Mouse (Mus musculus) hindbrain, postnatal 0 days (tissue): Measurements from ENCODE around the gene Prkag1. TPM values are rescaled to one million over a fixed set of nuclear protein-coding genes. Genes with fewer than 3 reads are reported as not detected.

Experiments used
- ATAC-seq: fragments of 200-750 bp; cut with Nextera tagmentation; 2 replicates; pipeline ENCODE4 v1.8.0; 2017; ENCODE audit warnings: mild to moderate bottlenecking, moderate TSS enrichment, moderate library complexity
- DNase-seq: peaks from one replicate; pipeline ENCODE4 v3.0.0-alpha.2; 2015; ENCODE audit warnings: low spot score
- H3K27ac ChIP-seq: fragments of 300-500 bp; sonication (generic); 2 replicates; pipeline ENCODE4 v1.5.1; 2014; ENCODE audit warnings: mild to moderate bottlenecking
- H3K27me3 ChIP-seq: fragments of 300-500 bp; sonication (generic); 2 replicates; pipeline ENCODE4 v1.6.1; 2014; ENCODE audit warnings: low read length, mixed read lengths; ENCODE audit not compliant: insufficient read depth
- H3K36me3 ChIP-seq: fragments of 300-500 bp; sonication (generic); 2 replicates; pipeline ENCODE4 v1.6.1; 2014; ENCODE audit warnings: low read length, mixed read lengths; ENCODE audit not compliant: insufficient read depth
- H3K4me1 ChIP-seq: fragments of 300-500 bp; sonication (generic); 2 replicates; pipeline ENCODE4 v1.6.1; 2014; ENCODE audit warnings: antibody characterized with exemption, low read length, mixed read lengths; ENCODE audit not compliant: insufficient read depth
- H3K4me2 ChIP-seq: fragments of 300-500 bp; sonication (generic); 2 replicates; pipeline ENCODE4 v1.6.1; 2014; ENCODE audit warnings: low read depth, mild to moderate bottlenecking, low read length, moderate library complexity, mixed read lengths
- H3K4me3 ChIP-seq: fragments of 300-500 bp; sonication (generic); 2 replicates; pipeline ENCODE4 v1.5.1; 2014; ENCODE audit warnings: low read length
- H3K9ac ChIP-seq: fragments of 300-500 bp; sonication (generic); replicated peaks from 2 replicates; pipeline ENCODE4 v1.6.1; 2014; ENCODE audit warnings: mild to moderate bottlenecking, low read length, moderate library complexity, mixed read lengths
- H3K9me3 ChIP-seq: fragments of 300-500 bp; sonication (generic); 2 replicates; pipeline ENCODE4 v1.6.1; 2016; ENCODE audit warnings: low read length, mixed read lengths
- CTCF ChIP-seq: IDR thresholded peaks from 2 replicates; pipeline ENCODE4 v1.5.1; 2016; ENCODE audit warnings: antibody characterized with exemption, control low read depth, low read depth
- WGBS: fragments of 180-500 bp; shearing (Covaris S2); extraction: QIAGEN DNeasy Blood & Tissue Kit; methylation state at CpG from one replicate; pipeline ENCODE4 v1.1.7; 2014; 5-methylcytosine and 5-hydroxymethylcytosine counted together
- polyA plus RNA-seq: library from polyadenylated mRNA; unstranded; fragments of >200 nt; fragmentation: Nextera tagmentation; extraction: Ambion mirVana; gene quantifications from 2 replicates; pipeline ENCODE4 v1.2.1, GENCODE M21; 2015
- total RNA-seq: library from RNA; depleted of rRNA; stranded (reverse); fragments of >200 nt; gene quantifications from 2 replicates; pipeline ENCODE4 v1.2.3, GENCODE M21; 2014; rRNA removed

Gene Prkag1
- total RNA-seq (62.4 and 99.4 TPM in 2 replicates), polyA plus RNA-seq (61.1 and 62.3 TPM in 2 replicates)

DNA sequence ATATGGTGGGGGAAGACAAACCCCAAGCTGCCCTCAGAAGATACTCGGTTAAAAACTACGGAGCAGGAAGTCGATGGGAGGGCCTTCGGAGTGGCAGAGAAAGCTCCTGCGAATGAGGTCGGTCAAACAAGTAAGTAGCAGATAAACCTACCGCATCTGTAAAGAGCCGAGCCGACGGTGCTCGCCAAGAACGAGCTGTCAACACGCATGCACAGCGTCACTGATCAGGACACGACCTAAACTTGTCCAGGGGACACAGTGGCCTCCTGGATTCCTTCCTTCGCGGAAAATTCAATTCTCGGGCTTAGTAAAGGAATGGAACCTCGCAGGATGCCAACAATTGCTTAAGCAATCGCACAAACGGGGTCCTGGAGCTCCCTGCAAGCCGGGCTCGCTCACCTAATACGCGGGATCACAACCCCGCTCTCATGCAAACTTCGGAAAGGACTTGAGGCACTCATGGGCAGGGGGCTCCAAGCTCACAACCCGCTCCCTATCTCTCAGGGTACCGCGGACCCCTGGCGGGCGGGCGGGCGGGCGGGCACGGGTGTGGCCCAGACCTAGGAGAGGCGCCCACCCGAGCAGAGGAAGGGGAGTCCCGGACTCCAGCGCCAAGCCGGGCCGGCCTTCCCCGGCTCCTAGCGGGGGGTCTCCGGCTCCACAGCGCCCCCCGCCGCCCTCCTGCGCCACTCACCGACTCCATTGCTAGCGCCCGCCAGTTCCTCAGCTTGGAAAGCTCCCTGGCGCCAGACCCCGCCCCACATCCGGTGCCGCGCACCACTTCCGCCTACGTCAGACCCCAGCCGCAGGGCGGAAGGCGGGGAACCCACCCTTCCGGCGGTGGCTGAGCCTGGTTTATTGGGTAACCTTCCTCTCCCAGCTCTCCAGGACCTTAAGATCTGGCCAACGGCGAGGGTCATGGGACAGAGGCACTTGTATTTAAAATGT lies at the start of gene Prkag1:
Prkag1 (minus strand) TSS at position 786 of the 948 bp plus-strand sequence.
- ATAC-seq (peak; percentile 97), DNase-seq (peak; percentile 98)
- peak within 1 kb of the TSS; percentile 68 for H3K4me3 ChIP-seq
- H3K4me1 ChIP-seq: no peaks in the 10 kb centered on the region
- peak; percentile 57; the same call in 1 of the 2 replicates for TF ChIP-seq CTCF
- peak within 1 kb of the TSS; percentile 64 for H3K9ac ChIP-seq
- no peaks in the 10 kb centered on the region for H3K9me3 ChIP-seq
- under 1% methylated on average over 64 of the region's 66 CpGs for WGBS
- peaks cover 29% of the 10 kb centered on the region for H3K36me3 ChIP-seq
- peak within 1 kb of the TSS; percentile 85 for H3K27ac ChIP-seq
- peak within 1 kb of the TSS; percentile 77 for H3K4me2 ChIP-seq
- no peaks in the 10 kb centered on the region for H3K27me3 ChIP-seq

DNA sequence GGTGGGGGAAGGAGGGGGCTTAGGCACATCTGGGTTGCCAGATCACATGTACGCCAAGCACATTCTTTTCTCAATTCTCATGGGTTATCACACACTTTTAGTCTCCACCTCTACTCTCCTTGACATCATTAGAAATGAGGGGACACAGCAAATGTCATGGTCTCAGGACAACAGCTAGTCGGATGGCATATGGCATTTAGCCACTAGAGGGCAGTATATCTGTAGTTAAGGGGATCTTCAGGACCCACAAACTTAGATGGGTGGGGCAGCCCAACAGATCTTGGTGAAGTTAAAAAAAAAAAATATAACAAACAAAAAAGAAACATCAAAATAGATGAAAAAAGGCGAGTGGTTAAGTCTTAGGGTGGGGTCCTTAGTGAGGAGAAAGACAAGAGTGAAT lies 46.0 kb upstream of the Prkag1 start:
- DNase-seq (peak; percentile 92), ATAC-seq (no peak)
- Histone ChIP-seq H3K4me3 (no peak overlapping the region), H3K27me3 (no peaks in the 10 kb centered on the region), H3K36me3 (no peaks in the 10 kb centered on the region; the same call in 1 of the 2 replicates), H3K9me3 (no peaks in the 10 kb centered on the region), H3K4me1 (0 out of 2 replicates have a peak, but pooled peaks cover 3% of the 10 kb centered on the region), H3K27ac (no peak overlapping the region), H3K9ac (no peak overlapping the region), H3K4me2 (no peak overlapping the region)
- TF ChIP-seq CTCF: peak; percentile 85
- 15% methylated on average over 3 of the region's 3 CpGs for WGBS

DNA sequence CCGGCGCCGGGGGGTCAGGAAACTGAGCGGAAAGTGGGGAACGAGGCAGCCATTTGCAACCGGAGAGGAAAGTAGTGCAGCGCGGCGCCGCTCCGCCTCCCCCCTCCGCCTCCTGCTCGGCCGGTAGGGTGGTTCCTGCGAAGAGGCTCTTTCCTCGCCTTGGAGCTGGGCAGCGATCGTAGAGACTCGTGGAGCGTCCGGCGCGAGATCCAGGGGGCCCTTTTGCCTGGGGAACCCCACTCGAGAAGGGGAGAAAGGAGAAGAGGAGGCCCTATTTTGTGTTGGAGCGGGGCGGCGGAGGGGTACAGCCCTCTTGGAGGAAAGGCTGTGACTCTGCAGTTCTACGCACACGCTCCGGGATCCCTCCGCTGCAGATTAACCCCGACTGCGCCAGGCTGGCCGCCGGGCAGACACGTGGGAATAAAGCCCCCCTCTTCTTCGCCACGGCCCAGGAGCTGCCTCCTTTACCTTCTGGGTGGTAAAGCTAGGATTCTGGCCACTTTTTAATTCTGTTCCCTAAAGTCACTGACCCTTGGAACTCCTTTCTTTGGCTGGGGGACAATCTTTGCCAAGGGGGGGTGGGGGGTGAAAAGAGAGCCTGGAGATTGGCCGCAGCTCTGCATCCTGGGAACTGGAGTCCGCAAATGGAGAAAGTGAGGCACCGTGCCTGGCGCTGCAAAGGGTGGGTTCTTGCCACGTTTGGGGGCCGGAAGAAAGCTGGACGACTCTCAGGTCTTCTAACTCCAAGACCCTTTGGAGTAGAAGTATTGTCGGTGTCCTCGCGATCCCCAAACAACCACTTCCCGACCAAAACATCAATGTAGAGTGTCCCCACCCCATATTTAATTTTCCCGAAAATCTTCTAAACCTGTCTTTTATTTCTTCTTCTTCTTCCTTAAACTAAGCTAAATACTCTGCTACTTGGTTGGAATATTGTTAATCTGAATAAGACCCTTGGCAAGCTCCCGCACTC lies 40.9 kb upstream of the Prkag1 start:
- peak; percentile 98 for DNase-seq
- ATAC-seq: peak; percentile 88
- peak overlapping the region; percentile 99 for H3K9ac ChIP-seq
- 2% methylated on average over 47 of the region's 51 CpGs for WGBS
- H3K27ac ChIP-seq: peak overlapping the region; percentile 100
- peak; percentile 28; the same call in 1 of the 2 replicates for TF ChIP-seq CTCF
- H3K4me2 ChIP-seq: peak overlapping the region; percentile 99
- no peaks in the 10 kb centered on the region for H3K27me3 ChIP-seq
- H3K4me3 ChIP-seq: peak overlapping the region; percentile 100
- H3K36me3 ChIP-seq: no peaks in the 10 kb centered on the region
- H3K9me3 ChIP-seq: no peaks in the 10 kb centered on the region
- H3K4me1 ChIP-seq: peaks cover 27% of the 10 kb centered on the region

DNA sequence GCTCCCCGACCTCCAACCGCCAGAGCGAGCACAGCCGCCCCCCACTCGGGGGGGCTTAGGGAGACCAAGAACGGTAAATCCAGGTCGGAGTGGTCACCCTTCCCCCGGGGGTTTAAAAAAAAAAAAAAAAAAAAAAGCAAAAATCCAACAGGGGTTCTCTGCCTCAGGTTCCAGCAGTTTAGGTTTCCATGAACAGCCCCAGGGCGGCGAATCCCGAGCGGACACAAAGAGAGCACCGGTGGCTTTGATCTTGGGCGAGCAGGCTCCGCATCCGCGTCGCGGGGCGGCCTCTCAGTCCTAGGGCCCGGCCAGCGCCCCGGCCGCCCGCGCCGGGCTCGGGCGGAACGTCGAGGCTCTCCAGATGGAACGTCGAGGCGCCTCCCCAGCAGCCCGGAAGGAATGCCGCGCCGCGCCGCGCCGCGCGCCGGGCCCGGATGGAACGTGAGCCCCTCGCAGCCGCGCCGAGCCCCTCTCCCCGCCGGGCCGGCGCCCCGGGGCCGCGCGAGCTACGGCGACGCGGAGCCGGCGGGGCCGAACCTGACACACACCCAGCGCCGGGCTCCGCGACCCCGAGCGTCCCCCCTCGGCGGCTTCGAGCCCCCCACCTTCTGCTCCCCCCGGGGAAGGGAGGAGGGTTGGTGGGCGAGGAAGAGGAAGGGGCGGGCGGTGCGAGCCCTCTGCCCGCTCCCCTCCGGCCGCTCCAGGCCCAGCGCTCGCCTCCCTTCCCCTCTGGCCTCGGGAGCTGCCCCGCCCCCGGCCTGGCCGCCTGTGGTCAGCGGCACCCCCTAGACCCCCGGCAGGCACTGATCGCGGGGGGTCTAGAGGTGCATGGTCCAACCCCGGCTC lies 40.0 kb upstream of the Prkag1 start, which contains the start of gene Kmt2d:
Kmt2d (minus strand) TSS at position 135 of the 846 bp plus-strand sequence.
- WGBS: under 1% methylated on average over 84 of the region's 94 CpGs
- Histone ChIP-seq H3K27me3 (no peaks in the 10 kb centered on the region), H3K9ac (peak within 1 kb of the TSS; percentile 99), H3K4me3 (peak within 1 kb of the TSS; percentile 100), H3K9me3 (no peaks in the 10 kb centered on the region), H3K36me3 (peaks cover under 1% of the 10 kb centered on the region; the same call in 1 of the 2 replicates), H3K4me2 (peak within 1 kb of the TSS; percentile 99), H3K4me1 (peaks cover 31% of the 10 kb centered on the region), H3K27ac (peak within 1 kb of the TSS; percentile 100)
- DNase-seq (peak; percentile 63), ATAC-seq (peak; percentile 51)
- TF ChIP-seq CTCF: no peak

DNA sequence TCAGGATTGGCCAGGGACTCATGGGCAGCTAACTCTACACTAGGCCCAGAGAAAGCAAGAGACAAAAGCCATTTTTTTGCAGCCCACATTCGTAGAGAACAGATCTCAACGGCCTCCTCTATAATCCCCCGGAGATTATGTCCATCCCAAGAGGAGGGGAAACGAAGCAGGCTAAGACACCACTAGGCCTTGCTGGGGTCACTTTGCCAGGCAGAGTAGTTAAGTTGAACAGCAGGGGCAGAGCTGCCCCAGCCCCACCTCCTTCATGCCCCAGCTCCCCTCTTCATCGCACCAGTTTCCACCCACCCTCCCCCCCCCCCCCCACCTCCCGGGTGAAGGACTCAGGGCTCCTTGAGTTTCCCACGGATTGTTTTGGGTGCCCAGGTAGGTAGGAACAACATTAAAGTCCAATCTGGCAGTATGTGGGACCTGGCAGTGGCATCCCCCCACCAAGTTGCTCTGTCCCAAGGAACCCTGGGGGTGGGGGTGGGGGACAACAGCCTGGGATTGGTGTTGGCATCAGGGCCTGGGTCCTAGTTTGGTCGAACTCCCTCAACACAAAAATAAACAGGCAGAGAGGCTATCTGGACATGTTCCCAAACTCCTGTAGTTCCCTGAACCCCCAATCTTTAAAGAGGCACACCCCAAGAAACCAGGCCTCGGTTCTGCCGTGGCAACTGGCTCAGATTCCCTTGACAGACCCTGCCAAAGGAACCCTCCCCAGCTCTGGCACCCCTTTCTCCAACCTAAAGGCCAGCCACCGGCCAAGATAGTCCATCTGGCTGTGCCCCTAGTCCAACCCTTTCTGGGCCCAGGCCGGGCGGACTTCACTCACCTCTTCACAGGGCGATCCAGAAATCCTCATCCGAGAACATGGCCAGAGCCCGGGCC lies 39.1 kb upstream of the Prkag1 start:
- H3K4me1 ChIP-seq: peaks cover 31% of the 10 kb centered on the region
- peak overlapping the region; percentile 100 for H3K27ac ChIP-seq
- 0% methylated on average over 16 of the region's 16 CpGs for WGBS
- H3K9ac ChIP-seq: peak overlapping the region; percentile 99
- peak; percentile 45 for DNase-seq
- H3K4me2 ChIP-seq: peak overlapping the region; percentile 99
- H3K4me3 ChIP-seq: peak overlapping the region; percentile 100
- TF ChIP-seq CTCF: no peak
- H3K9me3 ChIP-seq: no peaks in the 10 kb centered on the region
- ATAC-seq: no peak
- H3K27me3 ChIP-seq: no peaks in the 10 kb centered on the region
- peaks cover 9% of the 10 kb centered on the region for H3K36me3 ChIP-seq
